Mouse (Mus musculus) adrenal gland, postnatal 4 days (tissue): ENCODE data around the gene Dact3. TPM values are rescaled to one million over a fixed set of nuclear protein-coding genes. Genes with fewer than 3 reads are reported as not detected.

Experiments
- DNase-seq, 2 experiments: peaks; one replicate each; pipeline ENCODE4 v3.0.0; 2021 to 2022; ENCODE audit warnings: low spot score in 2 of 2, mixed read lengths in 2 of 2
- total RNA-seq, 2 experiments: library from RNA; stranded (reverse); gene quantifications; 2 replicates each; pipeline ENCODE4 v1.2.3; 2021

Gene Dact3
- total RNA-seq, 2 experiments from 2014 or later: 12.7 to 13.7 TPM

GRCm38 (mm10) chr7:16853302-16853831 is 21.8 kb upstream of the Dact3 start:
- DNase-seq: no peak

GRCm38 (mm10) chr7:16858336-16858735 is 16.8 kb upstream of the Dact3 start:
- DNase-seq: no peak

GRCm38 (mm10) chr7:16859902-16860651 is 15.0 kb upstream of the Dact3 start:
- DNase-seq: no peak

- no peak for DNase-seq
These were observed 7.6 kb upstream of the Dact3 start for GRCm38 (mm10) chr7:16867488-16867887.

- DNase-seq: no peak
These were observed 5.6 kb upstream of the Dact3 start for GRCm38 (mm10) chr7:16869497-16869896.

- no peak for DNase-seq
These were observed 3.5 kb upstream of the Dact3 start for GRCm38 (mm10) chr7:16871600-16871999.

- DNase-seq: no peak
These were observed 2.6 kb upstream of the Dact3 start for GRCm38 (mm10) chr7:16872478-16872877.

GRCm38 (mm10) chr7:16873392-16873791 is 1.7 kb upstream of the Dact3 start:
- DNase-seq: no peak

- DNase-seq: peak; percentile 55 to 56
These were observed 927 bp upstream of the Dact3 start for GRCm38 (mm10) chr7:16874190-16874589.

GRCm38 (mm10) chr7:16874756-16875309 is 284 bp upstream of the Dact3 start:
- peak; percentile 93 to 99 for DNase-seq

- DNase-seq: no peak
These were observed 209 bp downstream of the Dact3 start for GRCm38 (mm10) chr7:16875326-16875725.

GRCm38 (mm10) chr7:16876006-16876405 is 889 bp downstream of the Dact3 start:
- DNase-seq: no peak

- DNase-seq: no peak
These were observed 1.5 kb downstream of the Dact3 start for GRCm38 (mm10) chr7:16876608-16877007.

GRCm38 (mm10) chr7:16877717-16878116 is 2.6 kb downstream of the Dact3 start:
- no peak for DNase-seq

GRCm38 (mm10) chr7:16879796-16880547 is 4.9 kb downstream of the Dact3 start:
- DNase-seq: no peak

GRCm38 (mm10) chr7:16880615-16881014 is 5.5 kb downstream of the Dact3 start:
- DNase-seq: no peak

- DNase-seq: no peak
These were observed 8.0 kb downstream of the Dact3 start for GRCm38 (mm10) chr7:16883162-16883561.

GRCm38 (mm10) chr7:16884334-16884733 is 9.2 kb downstream of the Dact3 start:
- DNase-seq: no peak

- no peak for DNase-seq
These were observed 10.2 kb downstream of the Dact3 start for GRCm38 (mm10) chr7:16885271-16885776.

- DNase-seq: no peak
These were observed 10.8 kb downstream of the Dact3 start for GRCm38 (mm10) chr7:16885905-16886304.

GRCm38 (mm10) chr7:16890536-16890935 is 15.4 kb downstream of the Dact3 start:
- DNase-seq: no peak

GRCm38 (mm10) chr7:16890944-16891343 is 15.8 kb downstream of the Dact3 start:
- DNase-seq: no peak
